Mouse (Mus musculus): ENCODE data around the gene Bdp1.
A peak's percentile ranks its signal among the peaks of the same experiment; 100 is the strongest.
"Not testable (repeated sequence)": the region's sequence is repeated elsewhere in the genome, so short reads cannot be mapped to it uniquely, and the experiment has no call there.

Bdp1 gene

GRCm38 (mm10) chr13:100103748-100104254 is at the start of gene Bdp1:
Gene Bdp1 (minus strand): TSS chr13:100104070.
- DNase-seq (ENCODE audit: low spot score) = peak; percentile 95

- no peak for DNase-seq (ENCODE audit: low spot score)
Measured at GRCm38 (mm10) chr13:100152659-100153058, 48.8 kb upstream of the Bdp1 start.

GRCm38 (mm10) chr13:100141646-100142314 is 37.9 kb upstream of the Bdp1 start:
- no peak for DNase-seq (ENCODE audit: low spot score)

- DNase-seq (ENCODE audit: low spot score) = no peak
Measured at GRCm38 (mm10) chr13:100125258-100125643, 21.4 kb upstream of the Bdp1 start.

GRCm38 (mm10) chr13:100124423-100125257 is 20.8 kb upstream of the Bdp1 start, which contains the start of gene Smn1:
Gene Smn1 (plus strand): TSS chr13:100124852.
- peak; percentile 96 for DNase-seq (ENCODE audit: low spot score)

GRCm38 (mm10) chr13:100123970-100124369 is 20.1 kb upstream of the Bdp1 start:
- DNase-seq (ENCODE audit: low spot score) = no peak

GRCm38 (mm10) chr13:100112218-100112972 is 8.5 kb upstream of the Bdp1 start:
- DNase-seq (ENCODE audit: low spot score) = no peak

GRCm38 (mm10) chr13:100107652-100108472 is 4.0 kb upstream of the Bdp1 start, which contains the start of gene Serf1:
Gene Serf1 (plus strand): TSS chr13:100108012.
- peak; percentile 90 for DNase-seq (ENCODE audit: low spot score)

- DNase-seq (ENCODE audit: low spot score) = no peak
Measured at GRCm38 (mm10) chr13:100103052-100103658, 715 bp downstream of the Bdp1 start.

GRCm38 (mm10) chr13:100098808-100099207 is 5.1 kb downstream of the Bdp1 start:
- no peak for DNase-seq (ENCODE audit: low spot score)

- DNase-seq (ENCODE audit: low spot score) = no peak
Measured at GRCm38 (mm10) chr13:100071473-100071872, 32.4 kb downstream of the Bdp1 start.

GRCm38 (mm10) chr13:100067821-100068220 is 36.0 kb downstream of the Bdp1 start:
- DNase-seq (ENCODE audit: low spot score) = no peak

- no peak for DNase-seq (ENCODE audit: low spot score)
Measured at GRCm38 (mm10) chr13:100063936-100064335, 39.9 kb downstream of the Bdp1 start.

- DNase-seq (ENCODE audit: low spot score) = not testable (repeated sequence)
Measured at GRCm38 (mm10) chr13:100057738-100058137, 46.1 kb downstream of the Bdp1 start.

GRCm38 (mm10) chr13:100026013-100026412 is 77.9 kb downstream of the Bdp1 start:
- DNase-seq (ENCODE audit: low spot score) = no peak

GRCm38 (mm10) chr13:100016891-100017290 is 87.0 kb downstream of the Bdp1 start:
- DNase-seq (ENCODE audit: low spot score) = no peak

GRCm38 (mm10) chr13:100015937-100016336 is 87.9 kb downstream of the Bdp1 start:
- DNase-seq (ENCODE audit: low spot score) = no peak

- DNase-seq (ENCODE audit: low spot score) = peak; percentile 95
Measured at GRCm38 (mm10) chr13:100014906-100015895, 88.7 kb downstream of the Bdp1 start, which contains the start of gene Mccc2. Gene Mccc2 (minus strand): TSS chr13:100015639.

- no peak for DNase-seq (ENCODE audit: low spot score)
Measured at GRCm38 (mm10) chr13:100005911-100006496, 97.9 kb downstream of the Bdp1 start.
